Mouse (Mus musculus) cortical plate, adult 2 months (tissue): ENCODE data around the gene Elmsan1.

Experiments used
- CTCF ChIP-seq: fragments of 200-500 bp; IDR thresholded peaks from 2 replicates; pipeline ENCODE4 v1.5.1; 2011; ENCODE audit warnings: mild to moderate bottlenecking, control low read depth, low read length; ENCODE audit not compliant: insufficient read depth; ENCODE audit errors: extremely low read depth
- POLR2A ChIP-seq: fragments of 200-500 bp; IDR thresholded peaks from 2 replicates; pipeline ENCODE4 v1.6.1; 2011; ENCODE audit warnings: mild to moderate bottlenecking, low read length, control low read depth; ENCODE audit not compliant: insufficient read depth; ENCODE audit errors: extremely low read depth

- no peak for TF ChIP-seq POLR2A
- no peak for TF ChIP-seq CTCF
Observed at GRCm38 (mm10) chr12:84201222-84201621, 17.5 kb downstream of the Elmsan1 start.
